Mouse (Mus musculus): ENCODE data around the gene Cds2. TPM values are rescaled to one million over a fixed set of nuclear protein-coding genes. Genes with fewer than 3 reads are reported as not detected.
"Not testable (repeated sequence)": the region's sequence is repeated elsewhere in the genome, so short reads cannot be mapped to it uniquely, and the experiment has no call there.

The Cds2 gene
- total and polyA plus RNA-seq, 3 experiments: 48.9 to 80.9 (median 77.4) TPM

- DNase-seq: no peak
Measured at GRCm38 (mm10) chr2:132291265-132291664, 28.3 kb downstream of the Cds2 start.

GRCm38 (mm10) chr2:132292083-132292482 lies 29.1 kb downstream of the Cds2 start:
- DNase-seq: peak; percentile 45

- no peak for DNase-seq
Measured at GRCm38 (mm10) chr2:132293694-132294450, 30.9 kb downstream of the Cds2 start.

- DNase-seq: no peak
Measured at GRCm38 (mm10) chr2:132298250-132298649, 35.3 kb downstream of the Cds2 start.

- DNase-seq: no peak
Measured at GRCm38 (mm10) chr2:132301436-132301835, 38.5 kb downstream of the Cds2 start.

GRCm38 (mm10) chr2:132305165-132305564 lies 42.2 kb downstream of the Cds2 start:
- DNase-seq: no peak

- no peak for DNase-seq
Measured at GRCm38 (mm10) chr2:132305988-132306387, 43.0 kb downstream of the Cds2 start.

GRCm38 (mm10) chr2:132307213-132307843 lies 44.4 kb downstream of the Cds2 start:
- DNase-seq: no peak

- no peak for DNase-seq
Measured at GRCm38 (mm10) chr2:132308829-132309228, 45.9 kb downstream of the Cds2 start.

GRCm38 (mm10) chr2:132309398-132309930 lies 46.5 kb downstream of the Cds2 start:
- no peak for DNase-seq

GRCm38 (mm10) chr2:132312616-132313015 lies 49.7 kb downstream of the Cds2 start:
- no peak for DNase-seq

GRCm38 (mm10) chr2:132313568-132313967 lies 50.6 kb downstream of the Cds2 start:
- DNase-seq: no peak

- not testable (repeated sequence) for DNase-seq
Measured at GRCm38 (mm10) chr2:132314057-132314456, 51.1 kb downstream of the Cds2 start.

GRCm38 (mm10) chr2:132316041-132316808 lies 53.3 kb downstream of the Cds2 start:
- peak; percentile 45 for DNase-seq

GRCm38 (mm10) chr2:132317178-132317577 lies 54.2 kb downstream of the Cds2 start:
- DNase-seq: no peak

- DNase-seq: no peak
Measured at GRCm38 (mm10) chr2:132320516-132320915, 57.6 kb downstream of the Cds2 start.

GRCm38 (mm10) chr2:132323541-132323940 lies 60.6 kb downstream of the Cds2 start:
- DNase-seq: no peak

- DNase-seq: no peak
Measured at GRCm38 (mm10) chr2:132337202-132337601, 74.3 kb downstream of the Cds2 start.

- DNase-seq: peak; percentile 22
Measured at GRCm38 (mm10) chr2:132340350-132340749, 77.4 kb downstream of the Cds2 start.

- DNase-seq: no peak
Measured at GRCm38 (mm10) chr2:132341293-132341692, 78.3 kb downstream of the Cds2 start.

GRCm38 (mm10) chr2:132343846-132344245 lies 80.9 kb downstream of the Cds2 start:
- DNase-seq: no peak
